Mouse (Mus musculus) lung, adult 2 months (tissue): ENCODE measurements at regions not wholly inside any gene's neighbourhood (a gene's known extent, or its start where the extent isn't known, plus 50 kb on each side); places are given as distances from the start of the nearest gene placed in this dataset.

Source experiments
- CTCF ChIP-seq: fragments of 200-500 bp; IDR thresholded peaks from 2 replicates; pipeline ENCODE4 v1.5.1; 2011; ENCODE audit warnings: mild to moderate bottlenecking, low read length, control low read depth; ENCODE audit not compliant: insufficient read depth
- POLR2A ChIP-seq: fragments of 200-500 bp; IDR thresholded peaks from 2 replicates; pipeline ENCODE4 v1.6.1; 2011; ENCODE audit warnings: low read depth, mild to moderate bottlenecking, control low read depth, low read length, borderline replicate concordance; ENCODE audit errors: extremely low read depth

DNA sequence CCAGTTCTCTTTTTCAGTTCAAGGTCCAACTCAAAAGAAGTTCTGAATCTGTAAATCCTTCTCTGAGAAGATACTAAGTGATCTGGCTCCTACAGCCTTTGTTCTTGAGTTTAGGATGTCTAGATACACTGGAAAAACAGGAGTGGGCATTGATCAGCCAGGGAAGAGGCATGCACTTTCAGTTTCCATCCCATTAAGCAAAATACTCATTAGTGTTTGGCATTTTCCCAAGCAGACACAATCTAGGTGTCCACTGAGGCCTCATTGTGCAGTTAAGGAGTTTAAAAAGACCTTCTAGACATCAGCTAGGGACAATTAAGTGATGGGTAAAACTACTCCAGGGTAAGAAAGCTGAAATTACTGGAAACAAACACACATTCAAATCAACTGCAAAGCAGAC lies 74.3 kb upstream of the Zfp770 start:
- TF ChIP-seq CTCF (no peak), POLR2A (no peak)
